Mouse (Mus musculus): ENCODE results near the gene Ubxn11. TPM values are rescaled to one million over a fixed set of nuclear protein-coding genes. Genes with fewer than 3 reads are reported as not detected.
A peak's percentile ranks its signal among the peaks of the same experiment; 100 is the strongest.

Ubxn11 gene
- total RNA-seq, 2 experiments from 2014 or later, result 1.1 to 1.5 TPM

DNA sequence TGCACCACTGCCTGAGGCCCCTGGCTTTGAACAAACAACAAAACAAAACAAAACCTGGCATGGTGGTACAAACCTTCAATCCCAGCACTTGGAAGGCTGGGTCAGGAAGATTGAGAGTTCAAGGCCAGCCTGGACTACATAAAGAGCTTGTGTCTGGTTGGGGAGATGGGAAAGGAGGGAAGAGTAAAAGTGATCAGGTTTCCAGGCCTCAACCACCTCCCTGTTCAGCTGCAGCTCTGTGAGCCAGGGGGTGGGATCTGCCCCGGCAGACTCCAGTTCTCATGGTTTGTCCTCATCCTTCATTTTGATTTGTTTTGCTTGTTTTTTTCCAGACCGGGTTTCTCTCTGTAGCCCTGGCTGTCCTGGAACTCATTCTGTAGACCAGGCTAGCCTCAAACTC is 14.1 kb downstream of the Ubxn11 start:
- intact Hi-C loops (cut with DNase I), result no loop called here

DNA sequence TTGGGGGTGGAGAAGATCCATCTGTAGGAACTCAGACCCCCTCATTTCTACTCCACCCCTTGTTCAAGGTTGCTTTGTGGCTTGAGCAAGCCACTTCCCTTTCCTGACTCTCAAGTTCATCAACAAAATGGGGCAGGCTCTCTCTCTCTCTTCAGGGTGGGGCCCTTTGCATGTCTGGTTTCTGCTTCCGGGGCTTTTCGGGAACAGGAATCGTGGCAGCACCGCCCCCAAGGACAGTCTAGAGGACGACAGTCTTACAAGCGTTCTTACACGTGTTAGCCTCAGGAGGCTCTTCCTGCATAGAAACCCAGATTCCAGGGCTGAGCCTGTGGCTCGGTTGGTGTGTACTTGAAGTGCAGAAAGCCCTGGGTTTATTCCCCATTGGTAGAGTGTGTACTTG is 14.6 kb downstream of the Ubxn11 start:
- DNase-seq (ENCODE audit: low spot score), result no peak

More for the DNA sequence above, 14.1 kb downstream of the Ubxn11 start:
- DNase-seq (ENCODE audit: low spot score), result no peak

GRCm38 (mm10) chr4:134118126-134118800 is 15.9 kb downstream of the Ubxn11 start:
- intact Hi-C loops (cut with DNase I), result no loop called here

More for the DNA sequence above, 14.6 kb downstream of the Ubxn11 start:
- intact Hi-C loops (cut with DNase I), result no loop called here

GRCm38 (mm10) chr4:134119042-134119441 is 16.7 kb downstream of the Ubxn11 start:
- intact Hi-C loops (cut with DNase I), result no loop called here
- no peak for DNase-seq (ENCODE audit: low spot score)

More at GRCm38 (mm10) chr4:134118126-134118800, 15.9 kb downstream of the Ubxn11 start:
- DNase-seq (ENCODE audit: low spot score), result no peak

DNA sequence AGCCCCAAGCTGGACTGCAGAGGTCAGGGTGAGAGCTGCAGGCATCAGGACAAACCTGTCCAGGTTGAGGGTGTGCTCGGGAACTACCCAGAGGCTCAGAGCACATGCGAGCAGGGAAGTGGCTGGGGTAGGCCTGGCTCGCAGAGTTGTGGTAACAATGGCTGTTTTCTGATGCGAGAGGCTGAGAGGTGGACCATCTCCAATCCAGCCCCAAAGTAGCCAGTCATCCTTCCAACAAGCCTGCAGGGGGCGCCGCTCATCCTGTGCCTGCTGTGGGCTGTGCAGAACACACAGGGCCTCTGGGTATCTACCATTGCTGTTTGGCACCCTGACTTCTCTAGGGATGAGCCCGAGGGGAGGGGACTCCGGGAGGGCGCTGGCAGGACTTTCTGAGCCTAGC is 17.3 kb downstream of the Ubxn11 start:
- DNase-seq (ENCODE audit: low spot score), result no peak
- intact Hi-C loops (cut with DNase I), result loop anchor here (5.0 kb wide), 1 partner anchor 82 kb away; no protein-coding TSS in a partner anchor

GRCm38 (mm10) chr4:134120192-134120805 is 17.9 kb downstream of the Ubxn11 start:
- DNase-seq (ENCODE audit: low spot score), result no peak
- intact Hi-C loops (cut with DNase I), result loop anchor here (5.0 kb wide), 1 partner anchor 83 kb away; no protein-coding TSS in a partner anchor

- intact Hi-C loops (cut with DNase I), result loop anchor here (5.0 kb wide), 1 partner anchor 84 kb away; no protein-coding TSS in a partner anchor
- DNase-seq (ENCODE audit: low spot score), result no peak
Observed at GRCm38 (mm10) chr4:134120916-134121315, 18.5 kb downstream of the Ubxn11 start.

DNA sequence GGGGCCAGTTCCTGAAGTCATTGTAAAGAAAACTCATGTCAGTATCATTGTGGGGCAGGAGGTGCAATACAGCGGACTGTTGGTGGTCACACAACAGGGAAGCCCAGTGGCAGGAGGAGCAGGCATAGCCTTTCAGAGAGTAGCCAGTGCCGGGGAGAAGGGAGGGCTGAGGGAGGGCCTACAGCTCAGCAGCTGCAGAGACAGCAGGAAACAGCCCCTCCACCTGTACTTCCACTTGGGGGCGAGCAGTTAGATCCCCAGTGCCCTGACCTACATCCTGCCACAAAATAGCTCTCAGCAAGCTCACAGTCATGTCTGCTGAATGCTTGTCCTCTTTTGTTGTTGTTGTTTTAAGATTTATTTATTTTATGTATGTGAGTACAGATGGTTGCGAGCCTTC is 19.2 kb downstream of the Ubxn11 start:
- no peak for DNase-seq (ENCODE audit: low spot score)
- intact Hi-C loops (cut with DNase I), result loop anchor here (5.0 kb wide), 1 partner anchor 84 kb away; no protein-coding TSS in a partner anchor

DNA sequence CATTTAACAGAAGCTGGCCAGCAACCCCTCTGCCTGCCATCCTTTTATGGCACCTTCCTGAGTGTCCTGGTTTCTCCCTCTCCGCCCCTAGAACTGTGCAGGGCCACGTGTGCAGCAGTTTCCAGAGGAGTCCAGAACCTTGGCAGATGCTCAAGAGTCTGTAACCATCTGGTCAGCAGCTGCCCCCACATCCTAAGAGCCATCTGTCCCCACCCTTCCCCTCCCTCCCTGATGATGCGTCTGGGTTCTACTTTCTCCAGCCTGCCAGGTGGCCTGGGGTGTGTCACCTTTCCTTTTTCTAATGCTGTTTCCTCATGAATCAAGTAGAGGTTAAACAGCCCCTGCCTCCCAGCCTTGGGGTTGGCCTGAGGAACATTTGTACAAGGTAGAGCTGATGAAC is 19.9 kb downstream of the Ubxn11 start:
- intact Hi-C loops (cut with DNase I), result loop anchor here (5.0 kb wide), 1 partner anchor 85 kb away; no protein-coding TSS in a partner anchor
- no peak for DNase-seq (ENCODE audit: low spot score)

DNA sequence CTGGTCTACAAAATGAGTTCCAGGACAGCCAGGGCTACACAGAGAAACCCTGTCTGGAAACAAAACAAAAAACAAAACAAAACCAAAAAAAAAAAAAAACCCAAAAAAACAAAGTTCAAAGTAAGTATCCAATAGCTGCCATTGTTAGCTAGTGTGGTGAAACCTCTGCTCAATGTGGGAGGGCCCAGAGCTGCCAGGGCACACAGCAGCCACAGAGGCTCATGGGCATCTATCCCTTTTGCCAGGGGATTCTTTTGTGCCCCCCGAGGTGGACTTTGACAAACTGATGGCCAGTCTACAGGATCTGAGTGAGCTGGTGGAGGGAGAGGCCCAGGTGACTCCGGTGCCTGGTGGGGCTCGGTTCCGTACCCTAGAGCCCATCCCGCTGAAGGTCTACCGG is 20.8 kb downstream of the Ubxn11 start:
- DNase-seq (ENCODE audit: low spot score), result no peak
- intact Hi-C loops (cut with DNase I), result loop anchor here (5.0 kb wide), 1 partner anchor 86 kb away; no protein-coding TSS in a partner anchor

DNA sequence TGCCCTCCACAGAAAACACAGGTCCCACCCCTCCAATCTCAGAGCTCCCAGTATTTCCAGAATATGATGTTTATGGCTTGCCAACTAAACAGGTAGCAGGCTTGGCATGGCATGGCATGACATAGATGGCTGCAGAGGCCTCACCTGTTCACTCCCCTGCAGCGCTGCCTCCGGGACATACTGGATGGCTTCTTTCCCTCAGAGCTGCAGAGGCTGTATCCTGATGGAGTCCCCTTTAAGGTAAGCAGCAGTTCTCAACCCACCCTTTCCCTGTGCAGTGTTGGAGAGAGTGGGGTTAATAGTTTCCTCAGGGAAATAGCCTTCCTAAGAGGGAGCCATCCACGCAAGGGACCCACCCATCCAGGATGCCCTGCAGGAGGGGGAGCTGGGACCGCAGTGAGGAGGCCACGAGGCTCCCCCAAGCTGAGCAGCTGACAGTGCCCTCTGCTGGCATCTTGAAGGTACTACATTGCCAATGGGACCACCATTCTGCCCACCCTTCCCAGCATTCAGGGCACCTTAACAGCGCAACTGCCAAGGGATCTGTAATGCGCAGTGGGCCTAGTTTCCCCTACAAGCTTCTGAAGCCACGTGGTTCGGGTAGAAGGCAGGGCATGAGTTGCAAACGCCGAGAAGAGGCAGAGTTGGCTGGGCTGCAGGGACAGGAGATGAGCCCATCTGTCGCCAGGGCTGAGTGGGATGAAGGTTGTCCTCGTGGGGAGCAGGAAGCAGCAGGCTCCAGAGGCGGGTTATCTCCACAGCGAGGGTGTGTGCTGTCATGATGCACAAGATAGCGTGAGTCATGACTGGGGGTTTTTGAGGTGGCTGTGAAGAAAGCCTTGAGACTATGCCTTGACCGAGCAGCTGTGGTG is 21.5 kb downstream of the Ubxn11 start:
- intact Hi-C loops (cut with DNase I), result loop anchor here (5.0 kb wide), 1 partner anchor 87 kb away; no protein-coding TSS in a partner anchor
- DNase-seq (ENCODE audit: low spot score), result no peak

- DNase-seq (ENCODE audit: low spot score), result no peak
- intact Hi-C loops (cut with DNase I), result no loop called here
Observed at GRCm38 (mm10) chr4:134125383-134126060, 23.2 kb downstream of the Ubxn11 start.

DNA sequence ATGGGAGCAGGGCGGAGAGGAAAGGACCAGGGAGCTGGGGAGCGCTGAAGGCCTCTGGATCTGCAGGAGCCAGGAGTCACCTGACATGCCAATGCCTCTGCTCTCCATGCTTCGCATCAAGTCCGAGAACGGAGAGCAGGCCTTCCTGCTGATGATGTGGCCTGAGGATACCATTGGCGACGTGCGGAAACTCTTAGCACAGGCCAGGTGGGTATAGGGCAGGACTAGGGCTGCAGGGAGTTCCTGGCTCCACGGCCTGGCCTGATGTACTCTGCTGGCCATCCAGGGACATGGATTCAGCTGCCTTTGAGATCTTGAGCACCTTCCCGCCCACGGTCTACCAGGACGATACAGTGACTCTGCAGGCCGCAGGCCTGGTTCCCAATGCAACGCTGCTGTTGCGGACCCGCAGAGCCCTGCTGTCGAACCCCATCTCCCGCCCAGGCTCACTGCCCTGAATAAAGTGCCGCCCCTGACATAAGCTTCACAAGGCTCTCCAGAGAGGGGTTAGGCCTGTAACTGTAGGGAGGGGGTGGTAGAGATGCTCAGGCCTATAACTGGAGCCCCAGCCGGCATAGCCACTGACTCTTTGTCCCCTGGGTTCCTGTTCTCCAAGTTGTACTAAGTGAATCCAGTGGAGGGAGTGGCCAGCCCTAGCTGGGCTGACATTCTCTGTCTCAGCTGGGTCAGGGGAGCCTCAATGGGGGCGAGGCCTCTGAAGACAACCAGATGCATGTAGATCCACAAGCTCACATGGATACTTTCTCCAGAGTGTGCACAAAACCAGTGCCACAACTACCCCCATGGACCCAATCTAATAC is 24.1 kb downstream of the Ubxn11 start:
- intact Hi-C loops (cut with DNase I), result no loop called here
- DNase-seq (ENCODE audit: low spot score), result no peak

GRCm38 (mm10) chr4:134127121-134127455 is 24.7 kb downstream of the Ubxn11 start:
- no peak for DNase-seq (ENCODE audit: low spot score)
- intact Hi-C loops (cut with DNase I), result no loop called here

DNA sequence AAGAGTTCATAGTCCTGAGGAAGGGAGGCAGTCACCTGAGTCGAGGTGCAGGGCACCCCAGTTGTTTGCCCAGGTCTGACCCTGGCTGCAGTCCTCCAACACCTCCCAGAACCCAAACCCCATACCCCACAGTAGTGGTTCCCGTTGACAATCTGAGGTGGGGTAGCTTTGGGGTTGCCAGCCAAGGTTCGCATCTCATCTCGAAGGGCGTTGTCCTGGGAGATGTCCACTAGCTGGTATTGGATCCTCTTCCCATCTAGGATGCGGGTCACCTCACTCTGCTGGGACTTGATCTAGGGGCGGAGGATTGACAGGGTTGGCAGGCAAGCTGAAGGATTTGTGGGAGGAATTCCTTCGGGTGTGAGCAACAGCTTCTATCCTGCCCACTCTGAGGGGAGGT is 25.4 kb downstream of the Ubxn11 start:
- no peak for DNase-seq (ENCODE audit: low spot score)
- intact Hi-C loops (cut with DNase I), result no loop called here

GRCm38 (mm10) chr4:134128221-134128982 is 26.0 kb downstream of the Ubxn11 start, which contains the start of gene Sh3bgrl3:
Gene Sh3bgrl3, minus strand, starts transcription at chr4:134128789.
- intact Hi-C loops (cut with DNase I), result no loop called here
- peak; percentile 84 for DNase-seq (ENCODE audit: low spot score)

GRCm38 (mm10) chr4:134128983-134129362 is 26.6 kb downstream of the Ubxn11 start:
- intact Hi-C loops (cut with DNase I), result no loop called here
- DNase-seq (ENCODE audit: low spot score), result no peak

DNA sequence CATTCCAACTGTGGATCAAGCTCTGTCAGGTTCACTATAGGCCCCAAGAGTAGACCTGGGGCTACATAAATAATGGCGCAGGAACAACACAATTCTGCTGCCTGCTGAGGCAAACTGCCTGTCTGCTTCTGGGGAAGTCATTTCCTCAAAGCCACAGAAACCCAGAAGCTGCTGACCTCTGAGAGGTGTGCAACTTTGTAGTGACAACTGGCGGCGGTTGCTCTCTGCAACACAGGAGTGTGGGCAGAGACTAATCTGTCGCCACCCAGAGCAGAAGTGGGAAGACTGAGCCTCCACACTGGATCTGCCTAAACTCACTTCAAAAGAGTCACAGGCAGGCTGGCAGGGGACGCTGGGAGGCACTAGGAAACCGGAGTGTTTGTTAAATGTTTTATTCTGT is 27.1 kb downstream of the Ubxn11 start:
- no peak for DNase-seq (ENCODE audit: low spot score)
- intact Hi-C loops (cut with DNase I), result no loop called here
